Mouse (Mus musculus) hindlimb bud, embryonic 11.5 days (tissue): ENCODE results near the gene Dut.

Source experiments
- DNase-seq: peaks from one replicate; pipeline ENCODE4 v3.0.0-alpha.2; 2012; ENCODE audit warnings: low read depth, low spot score; ENCODE audit errors: extremely low spot score

The Dut gene

DNA sequence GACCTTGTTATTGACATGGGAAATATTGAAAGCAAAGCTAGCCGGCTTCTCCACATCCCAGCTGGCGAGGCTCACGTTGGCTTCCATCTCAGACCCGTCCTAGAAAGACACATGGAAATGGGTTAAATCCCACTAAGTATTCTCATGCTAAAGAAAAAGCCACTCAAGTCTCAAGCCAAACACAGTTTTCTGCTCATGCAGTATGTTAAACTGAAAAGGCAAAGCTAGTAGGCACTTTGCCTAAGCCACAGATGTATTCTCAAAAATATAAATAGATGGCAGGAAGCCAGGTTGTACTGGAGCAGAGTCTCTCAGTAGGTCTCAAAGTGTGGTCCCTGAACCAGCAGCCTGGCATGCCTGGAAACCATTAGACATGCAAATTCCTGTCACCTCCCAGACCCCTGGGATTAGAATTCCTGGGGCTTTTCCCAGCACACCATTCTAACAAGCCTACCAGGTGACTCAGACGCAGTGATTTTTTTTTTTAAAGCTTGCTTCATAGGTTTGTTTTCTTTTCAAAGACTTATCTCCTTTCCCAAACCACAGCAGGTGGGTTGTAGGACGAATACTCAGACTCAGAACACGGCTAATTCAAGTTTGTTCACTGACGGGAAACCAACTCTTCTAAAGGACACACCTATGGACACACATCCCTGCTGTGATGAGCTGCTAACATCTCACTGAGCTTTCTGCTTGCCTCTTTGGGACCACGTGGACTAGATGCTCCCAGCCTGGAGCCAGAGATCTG is 55.1 kb downstream of the Dut start:
- DNase-seq: no peak

DNA sequence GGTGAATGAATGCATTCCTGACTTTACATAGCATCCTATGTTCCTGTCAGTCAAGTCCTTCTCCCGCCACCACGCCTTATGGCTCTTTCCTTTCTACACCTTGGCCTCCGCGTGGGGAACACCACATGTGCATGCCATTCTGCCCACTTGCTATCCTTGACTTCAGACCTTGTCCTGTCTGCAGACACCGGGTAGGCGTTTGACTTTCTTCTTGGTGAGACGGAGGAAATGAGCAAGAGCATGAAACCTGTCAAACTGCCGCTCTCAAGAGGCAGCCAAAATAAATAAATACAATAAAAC is 55.6 kb downstream of the Dut start:
- no peak for DNase-seq

DNA sequence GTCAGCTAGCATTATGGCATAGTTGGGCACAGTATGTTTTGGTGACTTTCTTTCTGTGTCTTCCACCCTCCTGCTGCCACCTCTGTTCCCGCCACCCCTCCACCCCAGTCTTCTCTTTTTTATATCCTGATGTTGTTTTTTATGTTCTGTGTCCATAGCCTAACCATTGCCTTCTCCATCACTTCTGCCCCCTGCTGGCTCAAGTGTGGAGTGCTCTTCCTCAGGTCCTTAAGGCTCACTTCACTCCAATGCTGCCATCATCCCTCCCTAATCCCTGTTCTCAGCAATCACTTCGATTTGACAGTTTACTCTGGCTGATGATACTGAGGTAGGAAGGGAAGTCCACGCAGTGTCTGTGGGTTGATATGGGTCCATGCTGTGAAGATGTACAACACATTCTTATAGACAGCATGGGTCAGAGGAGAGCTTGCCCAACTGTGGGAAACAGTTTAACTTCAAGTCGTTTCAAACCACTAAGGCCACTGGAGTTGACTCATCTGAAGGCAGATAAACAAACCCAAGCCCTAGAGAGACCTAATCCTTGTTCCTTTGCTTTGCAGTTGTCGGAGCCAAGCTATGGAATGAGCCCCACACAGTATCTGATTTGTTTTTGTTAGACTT is 56.9 kb downstream of the Dut start:
- no peak for DNase-seq

DNA sequence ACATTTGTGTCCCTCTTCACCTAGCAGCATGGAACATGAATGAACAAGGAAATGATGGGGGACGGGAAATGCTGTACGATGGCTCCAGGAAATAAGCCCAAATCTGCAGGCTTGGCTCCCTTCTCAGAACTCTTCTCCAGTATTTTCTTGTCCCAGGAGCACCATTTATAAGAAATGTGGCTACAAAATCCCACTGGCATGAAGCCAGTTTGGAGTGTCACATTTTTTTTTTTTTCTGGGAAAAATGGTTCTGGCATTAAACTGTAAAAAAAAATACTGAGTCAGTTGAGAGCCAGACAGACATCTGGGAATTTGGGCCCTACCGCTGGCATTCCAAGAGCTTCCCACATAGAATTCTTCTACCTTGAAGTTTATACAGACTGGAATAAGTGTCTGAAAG is 57.8 kb downstream of the Dut start:
- no peak for DNase-seq

DNA sequence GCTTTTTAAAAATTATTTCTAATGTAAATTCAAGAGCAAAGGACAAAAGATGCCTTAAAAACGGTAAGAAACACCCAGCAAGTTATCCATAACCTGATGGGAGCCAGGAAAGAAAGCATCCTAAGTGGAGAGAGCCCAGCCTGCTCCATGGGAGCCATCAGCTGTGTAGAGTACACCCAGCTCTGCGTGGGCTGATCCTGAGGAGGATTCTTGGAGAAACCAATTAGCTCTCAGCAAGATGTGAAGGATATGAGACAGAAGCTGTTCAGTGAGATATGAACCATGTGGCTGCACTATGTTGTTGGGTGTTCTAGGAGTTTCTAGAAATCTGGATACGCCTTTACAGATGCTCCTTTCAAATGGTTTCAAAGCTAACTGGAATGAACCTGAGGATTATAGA is 58.7 kb downstream of the Dut start:
- no peak for DNase-seq
